Mouse (Mus musculus) cortical plate, adult 2 months (tissue): ENCODE measurements at regions not wholly inside any gene's neighbourhood (a gene's known extent, or its start where the extent isn't known, plus 50 kb on each side); places are given as distances from the start of the nearest gene placed in this dataset.
A peak's percentile ranks its signal among the peaks of the same experiment; 100 is the strongest.

ENCODE experiments used
- CTCF ChIP-seq: fragments of 200-500 bp; IDR thresholded peaks from 2 replicates; pipeline ENCODE4 v1.5.1; 2011; ENCODE audit warnings: mild to moderate bottlenecking, control low read depth, low read length; ENCODE audit not compliant: insufficient read depth; ENCODE audit errors: extremely low read depth
- POLR2A ChIP-seq: fragments of 200-500 bp; IDR thresholded peaks from 2 replicates; pipeline ENCODE4 v1.6.1; 2011; ENCODE audit warnings: mild to moderate bottlenecking, low read length, control low read depth; ENCODE audit not compliant: insufficient read depth; ENCODE audit errors: extremely low read depth

- TF ChIP-seq CTCF (no peak), POLR2A (0 out of 2 replicates have a peak, but pooled peaks have one; percentile 12)
These were observed 65.9 kb downstream of the Cdr1 start for GRCm38 (mm10) chrX:61119499-61119898.
